Mouse (Mus musculus): ENCODE data around the gene Mrpl41. TPM values are rescaled to one million over a fixed set of nuclear protein-coding genes. Genes with fewer than 3 reads are reported as not detected.
A peak's percentile ranks its signal among the peaks of the same experiment; 100 is the strongest.

Mrpl41 gene
- 83.9 and 115 TPM in 2 replicates for polyA plus RNA-seq (2012; rRNA removed)

- DNase-seq (ENCODE audit: low read depth), result peak; percentile 99
- TF ChIP-seq CTCF (IDR thresholded peaks at IDR 0.05; ENCODE audit: borderline replicate concordance, extremely low read depth, insufficient read depth, insufficient read length) (no peak), POLR2A (IDR thresholded peaks at IDR 0.05; ENCODE audit: borderline replicate concordance, extremely low read depth, insufficient read depth, insufficient read length, poor library complexity, severe bottlenecking) (peak; percentile 84; the same call in 1 of the 2 replicates)
These were observed at the start of gene Mrpl41 for GRCm38 (mm10) chr2:24974906-24975703. Gene Mrpl41, minus strand, starts transcription at chr2:24975098.

GRCm38 (mm10) chr2:25022678-25023077 lies 47.8 kb upstream of the Mrpl41 start:
- no peak for DNase-seq (ENCODE audit: low read depth)
- TF ChIP-seq CTCF (IDR thresholded peaks at IDR 0.05; ENCODE audit: borderline replicate concordance, extremely low read depth, insufficient read depth, insufficient read length) (no peak), POLR2A (IDR thresholded peaks at IDR 0.05; ENCODE audit: borderline replicate concordance, extremely low read depth, insufficient read depth, insufficient read length, poor library complexity, severe bottlenecking) (no peak)

GRCm38 (mm10) chr2:25008250-25008649 lies 33.4 kb upstream of the Mrpl41 start:
- no peak for DNase-seq (ENCODE audit: low read depth)
- TF ChIP-seq POLR2A (IDR thresholded peaks at IDR 0.05; ENCODE audit: borderline replicate concordance, extremely low read depth, insufficient read depth, insufficient read length, poor library complexity, severe bottlenecking), result no peak
- no peak for TF ChIP-seq CTCF (IDR thresholded peaks at IDR 0.05; ENCODE audit: borderline replicate concordance, extremely low read depth, insufficient read depth, insufficient read length)

- TF ChIP-seq POLR2A (IDR thresholded peaks at IDR 0.05; ENCODE audit: borderline replicate concordance, extremely low read depth, insufficient read depth, insufficient read length, poor library complexity, severe bottlenecking) (no peak), CTCF (IDR thresholded peaks at IDR 0.05; ENCODE audit: borderline replicate concordance, extremely low read depth, insufficient read depth, insufficient read length) (no peak)
- no peak for DNase-seq (ENCODE audit: low read depth)
These were observed 31.9 kb upstream of the Mrpl41 start for GRCm38 (mm10) chr2:25006767-25007166.

- DNase-seq (ENCODE audit: low read depth), result peak; percentile 73
- TF ChIP-seq POLR2A (IDR thresholded peaks at IDR 0.05; ENCODE audit: borderline replicate concordance, extremely low read depth, insufficient read depth, insufficient read length, poor library complexity, severe bottlenecking), result no peak
- TF ChIP-seq CTCF (IDR thresholded peaks at IDR 0.05; ENCODE audit: borderline replicate concordance, extremely low read depth, insufficient read depth, insufficient read length), result no peak
These were observed 29.3 kb upstream of the Mrpl41 start for GRCm38 (mm10) chr2:25003946-25004786.

- DNase-seq (ENCODE audit: low read depth), result peak; percentile 55
- TF ChIP-seq CTCF (IDR thresholded peaks at IDR 0.05; ENCODE audit: borderline replicate concordance, extremely low read depth, insufficient read depth, insufficient read length) (peak; percentile 62; the same call in 1 of the 2 replicates), POLR2A (IDR thresholded peaks at IDR 0.05; ENCODE audit: borderline replicate concordance, extremely low read depth, insufficient read depth, insufficient read length, poor library complexity, severe bottlenecking) (no peak)
These were observed 25.8 kb upstream of the Mrpl41 start for GRCm38 (mm10) chr2:25000544-25001235.

- no peak for DNase-seq (ENCODE audit: low read depth)
- TF ChIP-seq POLR2A (IDR thresholded peaks at IDR 0.05; ENCODE audit: borderline replicate concordance, extremely low read depth, insufficient read depth, insufficient read length, poor library complexity, severe bottlenecking) (no peak), CTCF (IDR thresholded peaks at IDR 0.05; ENCODE audit: borderline replicate concordance, extremely low read depth, insufficient read depth, insufficient read length) (no peak)
These were observed 21.6 kb upstream of the Mrpl41 start for GRCm38 (mm10) chr2:24996471-24996870.

- TF ChIP-seq CTCF (IDR thresholded peaks at IDR 0.05; ENCODE audit: borderline replicate concordance, extremely low read depth, insufficient read depth, insufficient read length) (no peak), POLR2A (IDR thresholded peaks at IDR 0.05; ENCODE audit: borderline replicate concordance, extremely low read depth, insufficient read depth, insufficient read length, poor library complexity, severe bottlenecking) (no peak)
- no peak for DNase-seq (ENCODE audit: low read depth)
These were observed 20.4 kb upstream of the Mrpl41 start for GRCm38 (mm10) chr2:24995332-24995731.

GRCm38 (mm10) chr2:24987762-24988161 lies 12.9 kb upstream of the Mrpl41 start:
- DNase-seq (ENCODE audit: low read depth), result no peak
- no peak for TF ChIP-seq CTCF (IDR thresholded peaks at IDR 0.05; ENCODE audit: borderline replicate concordance, extremely low read depth, insufficient read depth, insufficient read length)
- TF ChIP-seq POLR2A (IDR thresholded peaks at IDR 0.05; ENCODE audit: borderline replicate concordance, extremely low read depth, insufficient read depth, insufficient read length, poor library complexity, severe bottlenecking), result no peak

- TF ChIP-seq POLR2A (IDR thresholded peaks at IDR 0.05; ENCODE audit: borderline replicate concordance, extremely low read depth, insufficient read depth, insufficient read length, poor library complexity, severe bottlenecking) (no peak), CTCF (IDR thresholded peaks at IDR 0.05; ENCODE audit: borderline replicate concordance, extremely low read depth, insufficient read depth, insufficient read length) (no peak)
These were observed 2.1 kb upstream of the Mrpl41 start for GRCm38 (mm10) chr2:24976960-24977359.

More at GRCm38 (mm10) chr2:24976960-24977359, 2.1 kb upstream of the Mrpl41 start:
- DNase-seq (ENCODE audit: low read depth), result no peak

Measured in brain, embryonic 14.5 days (tissue).